Mouse (Mus musculus): ENCODE results near the gene Tomm40l. TPM values are rescaled to one million over a fixed set of nuclear protein-coding genes. Genes with fewer than 3 reads are reported as not detected.
A peak's percentile ranks its signal among the peaks of the same experiment; 100 is the strongest.

The Tomm40l gene
- polyA plus RNA-seq, 1 experiment from 2014 or later: 27.2 TPM

DNA sequence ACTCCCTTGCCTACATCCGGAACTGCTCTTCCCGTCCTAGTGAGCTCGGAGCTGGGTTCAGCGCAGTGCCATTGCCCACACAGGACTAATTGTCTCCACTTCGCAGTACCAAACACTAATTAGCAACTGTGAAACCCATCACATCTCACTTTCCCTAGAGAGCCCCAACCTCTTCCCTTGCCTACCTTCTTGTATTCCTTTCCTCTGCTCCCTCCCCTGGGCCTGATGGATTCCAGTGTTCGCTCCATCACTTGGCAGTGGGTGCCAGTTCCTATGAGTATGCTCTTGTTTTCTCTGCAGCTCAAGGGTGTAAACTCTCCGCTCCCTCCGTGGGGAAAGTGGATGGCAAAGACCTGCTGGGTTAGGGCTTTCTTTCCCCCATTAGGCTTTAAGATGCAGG, 36.7 kb downstream of the Tomm40l start:
- no peaks in the 10 kb centered on the region for H3K9me3 ChIP-seq (ENCODE audit: control insufficient read depth, low read length)
- ATAC-seq (replicated peaks; ENCODE audit: low FRiP score, low TSS enrichment, low read depth) (no peak), DNase-seq (ENCODE audit: low spot score) (no peak)
- no peak overlapping the region for H3K9ac ChIP-seq (ENCODE audit: low read length)
- H3K27me3 ChIP-seq (replicated peaks; ENCODE audit: control insufficient read depth, insufficient read depth, low read length): no peaks in the 10 kb centered on the region
- H3K27ac ChIP-seq (ENCODE audit: low read depth): no peak overlapping the region
- peak overlapping the region; percentile 15; the same call in 1 of the 2 replicates for H3K4me2 ChIP-seq (ENCODE audit: low read length)
- H3K4me1 ChIP-seq (replicated peaks; ENCODE audit: control insufficient read depth, insufficient read depth, low read length): peaks cover 29% of the 10 kb centered on the region
- WGBS: 53% methylated on average over 8 of the region's 8 CpGs
- H3K4me3 ChIP-seq (ENCODE audit: low read depth, low read length): no peak overlapping the region
- H3K36me3 ChIP-seq (ENCODE audit: control insufficient read depth, insufficient read depth, low read length): no peaks in the 10 kb centered on the region

GRCm38 (mm10) chr1:171184314-171184713, 38.0 kb downstream of the Tomm40l start:
- Histone ChIP-seq H3K36me3 (ENCODE audit: control insufficient read depth, insufficient read depth, low read length) (no peaks in the 10 kb centered on the region), H3K27me3 (replicated peaks; ENCODE audit: control insufficient read depth, insufficient read depth, low read length) (no peaks in the 10 kb centered on the region)

GRCm38 (mm10) chr1:171183620-171184019, 38.7 kb downstream of the Tomm40l start:
- 52% methylated on average over 3 of the region's 3 CpGs for WGBS
- Histone ChIP-seq H3K9me3 (ENCODE audit: control insufficient read depth, low read length) (no peaks in the 10 kb centered on the region), H3K9ac (ENCODE audit: low read length) (no peak overlapping the region), H3K4me2 (ENCODE audit: low read length) (no peak overlapping the region), H3K4me1 (replicated peaks; ENCODE audit: control insufficient read depth, insufficient read depth, low read length) (peaks cover 16% of the 10 kb centered on the region; the same call in 1 of the 2 replicates), H3K4me3 (ENCODE audit: low read depth, low read length) (no peak overlapping the region), H3K36me3 (ENCODE audit: control insufficient read depth, insufficient read depth, low read length) (no peaks in the 10 kb centered on the region), H3K27me3 (replicated peaks; ENCODE audit: control insufficient read depth, insufficient read depth, low read length) (no peaks in the 10 kb centered on the region), H3K27ac (ENCODE audit: low read depth) (no peak overlapping the region)
- DNase-seq (ENCODE audit: low spot score) (no peak), ATAC-seq (replicated peaks; ENCODE audit: low FRiP score, low TSS enrichment, low read depth) (no peak)

More at GRCm38 (mm10) chr1:171184314-171184713, 38.0 kb downstream of the Tomm40l start:
- DNase-seq (ENCODE audit: low spot score): no peak
- Histone ChIP-seq H3K9ac (ENCODE audit: low read length) (no peak overlapping the region), H3K4me3 (ENCODE audit: low read depth, low read length) (no peak overlapping the region), H3K27ac (ENCODE audit: low read depth) (no peak overlapping the region), H3K9me3 (ENCODE audit: control insufficient read depth, low read length) (no peaks in the 10 kb centered on the region), H3K4me2 (ENCODE audit: low read length) (no peak overlapping the region), H3K4me1 (replicated peaks; ENCODE audit: control insufficient read depth, insufficient read depth, low read length) (peaks cover 23% of the 10 kb centered on the region)
- ATAC-seq (replicated peaks; ENCODE audit: low FRiP score, low TSS enrichment, low read depth): no peak
- WGBS: 69% methylated on average over 7 of the region's 7 CpGs

GRCm38 (mm10) chr1:171183025-171183424, 39.3 kb downstream of the Tomm40l start:
- H3K27ac ChIP-seq (ENCODE audit: low read depth): no peak overlapping the region
- no peak overlapping the region for H3K4me3 ChIP-seq (ENCODE audit: low read depth, low read length)
- H3K9ac ChIP-seq (ENCODE audit: low read length): no peak overlapping the region
- no peaks in the 10 kb centered on the region for H3K36me3 ChIP-seq (ENCODE audit: control insufficient read depth, insufficient read depth, low read length)
- no peaks in the 10 kb centered on the region for H3K27me3 ChIP-seq (replicated peaks; ENCODE audit: control insufficient read depth, insufficient read depth, low read length)
- no peaks in the 10 kb centered on the region for H3K9me3 ChIP-seq (ENCODE audit: control insufficient read depth, low read length)
- DNase-seq (ENCODE audit: low spot score) (no peak), ATAC-seq (replicated peaks; ENCODE audit: low FRiP score, low TSS enrichment, low read depth) (no peak)
- H3K4me1 ChIP-seq (replicated peaks; ENCODE audit: control insufficient read depth, insufficient read depth, low read length): peaks cover 15% of the 10 kb centered on the region; the same call in 1 of the 2 replicates
- H3K4me2 ChIP-seq (ENCODE audit: low read length): no peak overlapping the region
- 89% methylated on average over 3 of the region's 3 CpGs for WGBS

GRCm38 (mm10) chr1:171179487-171180171, 42.7 kb downstream of the Tomm40l start:
- WGBS: 68% methylated on average over 5 of the region's 5 CpGs

GRCm38 (mm10) chr1:171172779-171173178, 49.5 kb downstream of the Tomm40l start:
- DNase-seq (ENCODE audit: low spot score) (no peak), ATAC-seq (replicated peaks; ENCODE audit: low FRiP score, low TSS enrichment, low read depth) (no peak)
- Histone ChIP-seq H3K9me3 (ENCODE audit: control insufficient read depth, low read length) (no peaks in the 10 kb centered on the region), H3K4me3 (ENCODE audit: low read depth, low read length) (no peak overlapping the region), H3K4me2 (ENCODE audit: low read length) (no peak overlapping the region), H3K4me1 (replicated peaks; ENCODE audit: control insufficient read depth, insufficient read depth, low read length) (0 out of 2 replicates have a peak, but pooled peaks cover 3% of the 10 kb centered on the region), H3K36me3 (ENCODE audit: control insufficient read depth, insufficient read depth, low read length) (no peaks in the 10 kb centered on the region), H3K9ac (ENCODE audit: low read length) (no peak overlapping the region), H3K27ac (ENCODE audit: low read depth) (no peak overlapping the region), H3K27me3 (replicated peaks; ENCODE audit: control insufficient read depth, insufficient read depth, low read length) (no peaks in the 10 kb centered on the region)
- WGBS: 93% methylated on average over 8 of the region's 8 CpGs

More at GRCm38 (mm10) chr1:171179487-171180171, 42.7 kb downstream of the Tomm40l start:
- Histone ChIP-seq H3K4me3 (ENCODE audit: low read depth, low read length) (no peak overlapping the region), H3K9ac (ENCODE audit: low read length) (no peak overlapping the region), H3K4me1 (replicated peaks; ENCODE audit: control insufficient read depth, insufficient read depth, low read length) (0 out of 2 replicates have a peak, but pooled peaks cover 4% of the 10 kb centered on the region), H3K4me2 (ENCODE audit: low read length) (no peak overlapping the region), H3K36me3 (ENCODE audit: control insufficient read depth, insufficient read depth, low read length) (no peaks in the 10 kb centered on the region), H3K27ac (ENCODE audit: low read depth) (no peak overlapping the region), H3K27me3 (replicated peaks; ENCODE audit: control insufficient read depth, insufficient read depth, low read length) (no peaks in the 10 kb centered on the region), H3K9me3 (ENCODE audit: control insufficient read depth, low read length) (no peaks in the 10 kb centered on the region)
- no peak for DNase-seq (ENCODE audit: low spot score)
- ATAC-seq (replicated peaks; ENCODE audit: low FRiP score, low TSS enrichment, low read depth): no peak

DNA sequence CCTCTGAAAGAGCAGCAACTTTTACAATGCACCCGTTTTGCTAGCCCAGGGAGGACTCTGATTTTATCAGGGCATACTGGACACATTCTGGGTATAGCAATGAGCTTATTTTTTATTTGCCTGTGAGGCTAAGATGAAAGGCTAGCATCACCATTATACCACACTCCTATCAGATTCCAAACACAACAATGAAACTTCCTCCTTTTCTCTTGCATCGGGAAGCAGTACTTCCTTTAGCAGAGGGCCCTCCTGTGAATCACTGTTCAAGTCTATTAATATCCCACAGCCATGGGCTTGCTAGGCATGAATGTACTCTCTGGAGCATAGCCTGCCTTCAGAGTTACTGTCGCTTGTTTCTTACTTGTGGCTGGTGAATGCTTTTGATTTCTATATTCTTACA, 51.2 kb downstream of the Tomm40l start:
- Histone ChIP-seq H3K27ac (ENCODE audit: low read depth) (0 out of 2 replicates have a peak overlapping the region, but pooled peaks have one; percentile 44), H3K4me2 (ENCODE audit: low read length) (no peak overlapping the region), H3K9ac (ENCODE audit: low read length) (no peak overlapping the region), H3K27me3 (replicated peaks; ENCODE audit: control insufficient read depth, insufficient read depth, low read length) (no peaks in the 10 kb centered on the region), H3K36me3 (ENCODE audit: control insufficient read depth, insufficient read depth, low read length) (no peaks in the 10 kb centered on the region), H3K4me1 (replicated peaks; ENCODE audit: control insufficient read depth, insufficient read depth, low read length) (peaks cover 3% of the 10 kb centered on the region; the same call in 1 of the 2 replicates), H3K4me3 (ENCODE audit: low read depth, low read length) (no peak overlapping the region), H3K9me3 (ENCODE audit: control insufficient read depth, low read length) (no peaks in the 10 kb centered on the region)
- WGBS: 52% methylated on average over 3 of the region's 3 CpGs
- ATAC-seq (replicated peaks; ENCODE audit: low FRiP score, low TSS enrichment, low read depth) (no peak), DNase-seq (ENCODE audit: low spot score) (no peak)

- ATAC-seq (replicated peaks; ENCODE audit: low FRiP score, low TSS enrichment, low read depth) (no peak), DNase-seq (ENCODE audit: low spot score) (no peak)
- Histone ChIP-seq H3K27ac (ENCODE audit: low read depth) (0 out of 2 replicates have a peak overlapping the region, but pooled peaks have one; percentile 22), H3K4me3 (ENCODE audit: low read depth, low read length) (no peak overlapping the region), H3K4me1 (replicated peaks; ENCODE audit: control insufficient read depth, insufficient read depth, low read length) (peaks cover 3% of the 10 kb centered on the region; the same call in 1 of the 2 replicates), H3K4me2 (ENCODE audit: low read length) (no peak overlapping the region), H3K9ac (ENCODE audit: low read length) (no peak overlapping the region), H3K36me3 (ENCODE audit: control insufficient read depth, insufficient read depth, low read length) (no peaks in the 10 kb centered on the region), H3K9me3 (ENCODE audit: control insufficient read depth, low read length) (no peaks in the 10 kb centered on the region), H3K27me3 (replicated peaks; ENCODE audit: control insufficient read depth, insufficient read depth, low read length) (no peaks in the 10 kb centered on the region)
- 15% methylated on average over 3 of the region's 3 CpGs for WGBS
These were observed 52.4 kb downstream of the Tomm40l start for GRCm38 (mm10) chr1:171169913-171170312.

DNA sequence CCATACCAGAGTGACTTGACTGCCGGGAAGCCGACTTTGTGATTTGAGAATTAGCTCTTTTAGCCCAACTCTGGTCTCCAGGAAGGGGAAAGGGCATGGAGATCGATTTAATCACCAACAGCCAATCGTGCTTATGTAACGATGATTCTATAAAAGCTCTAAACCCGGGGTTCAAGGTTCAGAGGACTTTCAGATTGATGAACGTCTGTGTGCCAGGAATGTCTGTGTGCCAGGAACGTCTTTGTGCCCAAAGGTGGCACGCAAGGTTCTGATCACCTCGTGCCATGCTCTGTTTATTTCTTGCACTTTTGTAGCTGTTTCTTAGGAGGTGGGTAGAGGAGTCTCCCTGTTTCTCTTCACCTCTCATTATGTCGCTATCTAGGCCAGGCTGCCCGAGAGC, 53.4 kb downstream of the Tomm40l start:
- Histone ChIP-seq H3K36me3 (ENCODE audit: control insufficient read depth, insufficient read depth, low read length) (no peaks in the 10 kb centered on the region), H3K9me3 (ENCODE audit: control insufficient read depth, low read length) (no peaks in the 10 kb centered on the region), H3K9ac (ENCODE audit: low read length) (no peak overlapping the region), H3K4me1 (replicated peaks; ENCODE audit: control insufficient read depth, insufficient read depth, low read length) (peaks cover 3% of the 10 kb centered on the region; the same call in 1 of the 2 replicates), H3K4me3 (ENCODE audit: low read depth, low read length) (no peak overlapping the region), H3K27me3 (replicated peaks; ENCODE audit: control insufficient read depth, insufficient read depth, low read length) (no peaks in the 10 kb centered on the region), H3K4me2 (ENCODE audit: low read length) (no peak overlapping the region), H3K27ac (ENCODE audit: low read depth) (no peak overlapping the region)
- DNase-seq (ENCODE audit: low spot score) (no peak), ATAC-seq (replicated peaks; ENCODE audit: low FRiP score, low TSS enrichment, low read depth) (no peak)
- WGBS: 85% methylated on average over 12 of the region's 12 CpGs
